8 mouse cellular contexts compared by ENCODE assay signal in the genomic region with DNA sequence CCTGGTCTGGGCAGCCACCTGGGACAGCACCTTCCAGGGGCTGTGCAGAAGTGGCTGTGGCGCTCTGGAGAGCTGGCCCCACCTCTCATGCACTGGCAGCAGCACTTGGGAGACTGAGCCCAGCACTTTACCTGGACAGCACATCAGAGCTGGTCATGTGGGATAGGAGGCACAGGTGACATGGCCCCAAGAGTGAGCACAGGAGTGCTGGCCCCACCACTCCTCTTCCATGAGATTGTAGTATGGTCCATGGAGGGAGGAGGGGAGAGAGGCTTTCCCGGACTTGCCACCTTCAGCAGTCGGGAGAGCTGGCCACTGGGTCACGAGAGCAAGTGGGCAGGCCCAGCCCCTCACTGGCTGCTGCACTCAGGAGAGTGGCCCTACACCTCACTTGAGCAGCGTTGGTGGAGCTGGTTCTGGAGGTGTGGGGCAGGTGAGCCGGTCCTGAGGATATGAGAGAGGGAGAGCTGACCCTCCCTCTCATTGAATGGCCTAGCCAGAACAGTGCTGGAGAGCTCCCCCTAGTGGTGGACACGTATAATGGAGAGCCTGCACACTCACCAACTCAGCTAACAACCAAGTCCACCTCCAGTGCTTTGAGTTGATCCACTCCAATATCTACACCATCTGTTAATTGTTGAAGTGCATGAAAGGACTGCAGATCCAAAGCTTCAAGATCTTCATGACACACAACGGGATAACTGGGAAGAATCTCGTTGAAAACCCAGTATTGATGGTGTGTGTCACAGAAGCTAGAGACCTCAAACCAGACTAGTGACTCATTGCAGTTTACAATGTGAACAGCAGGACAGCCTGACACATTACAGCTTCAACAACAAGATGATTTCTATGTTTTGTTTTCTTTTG. TPM values are rescaled to one million over a fixed set of nuclear protein-coding genes. Genes with fewer than 3 reads are reported as not detected.
DNase-seq lines count a peak whose midpoint lies in the region; ATAC-seq and TF ChIP-seq lines count a peak whose summit lies in the region.

No protein-coding gene starts in this region.

- H3K9me3 ChIP-seq in heart, embryonic 10.5 days = no peaks in the 10 kb centered on the region
- H3K9me3 ChIP-seq in stomach, embryonic 14.5 days (ENCODE audit: control insufficient read depth, low read depth, low read length) = no peaks in the 10 kb centered on the region

- DNase-seq in frontal cortex, postnatal 10 days (ENCODE audit: low spot score in 2 of 2) = no peak
- DNase-seq in CD4-positive, CD25-positive, alpha-beta regulatory T cell, adult 2 months (ENCODE audit: low read depth, low spot score) = peak; percentile 81
- peak; percentile 45 for DNase-seq in brain, embryonic 14.5 days (ENCODE audit: low read depth)
- DNase-seq in heart, embryonic 10.5 days (ENCODE audit: low spot score) = peak; percentile 75
- peak; percentile 40 to 60 for DNase-seq in kidney, postnatal 25 days

- no peak for TF ChIP-seq POLR2A in brain, embryonic 14.5 days (IDR thresholded peaks at IDR 0.05; ENCODE audit: borderline replicate concordance, extremely low read depth, insufficient read depth, insufficient read length, poor library complexity, severe bottlenecking)

- no peak overlapping the region for H3K4me3 ChIP-seq in heart, embryonic 10.5 days
- H3K4me3 ChIP-seq in stomach, embryonic 14.5 days (ENCODE audit: low read depth, low read length) = no peak overlapping the region

- H3K4me2 ChIP-seq in stomach, embryonic 14.5 days (replicated peaks; ENCODE audit: low read depth, low read length) = no peak overlapping the region

- no peaks in the 10 kb centered on the region for H3K27me3 ChIP-seq in heart, embryonic 10.5 days (ENCODE audit: insufficient read depth, poor library complexity, severe bottlenecking)
- H3K27me3 ChIP-seq in stomach, embryonic 14.5 days (ENCODE audit: control insufficient read depth, insufficient read depth, low read length) = no peaks in the 10 kb centered on the region

- TF ChIP-seq CTCF in brain, embryonic 14.5 days (IDR thresholded peaks at IDR 0.05; ENCODE audit: borderline replicate concordance, extremely low read depth, insufficient read depth, insufficient read length) = peak; percentile 72

- no peak overlapping the region for H3K9ac ChIP-seq in stomach, embryonic 14.5 days (replicated peaks; ENCODE audit: low read depth, low read length)

- no peak overlapping the region for H3K27ac ChIP-seq in heart, embryonic 10.5 days
- no peak overlapping the region for H3K27ac ChIP-seq in stomach, embryonic 14.5 days (ENCODE audit: low read length)

- H3K4me1 ChIP-seq in heart, embryonic 10.5 days = no peaks in the 10 kb centered on the region
- no peaks in the 10 kb centered on the region for H3K4me1 ChIP-seq in stomach, embryonic 14.5 days (ENCODE audit: control insufficient read depth, insufficient read depth, low read length)

- peak; percentile 52; the same call in 1 of the 2 replicates for ATAC-seq in frontal cortex, adult (ENCODE audit: low TSS enrichment)
- peak; percentile 92 for ATAC-seq in megakaryocyte-erythroid progenitor cell, adult 5-6 weeks (replicated peaks; ENCODE audit: low FRiP score, low TSS enrichment, poor library complexity, severe bottlenecking)
- 0 out of 2 replicates have a peak, but pooled peaks have one; percentile 33 for ATAC-seq in stomach, embryonic 14.5 days (ENCODE audit: insufficient number of reproducible peaks, insufficient read depth, low FRiP score, low read depth)

- 66% methylated on average over 9 of the region's 9 CpGs for WGBS in heart, embryonic 10.5 days
- 63% methylated on average over 9 of the region's 9 CpGs for WGBS in stomach, embryonic 14.5 days

- no peaks in the 10 kb centered on the region for H3K36me3 ChIP-seq in heart, embryonic 10.5 days
- H3K36me3 ChIP-seq in stomach, embryonic 14.5 days (ENCODE audit: control insufficient read depth, insufficient read depth, low read length) = no peaks in the 10 kb centered on the region

RNA-seq across cellular contexts. Expression of gene A430078G23Rik, which starts 16.3 kb away (rescaled TPM):
- polyA plus RNA-seq in brain, embryonic 14.5 days (2012; rRNA removed) = 0.07 and 0.19 TPM in 2 replicates
- 0.24 TPM in 1 of 2 replicates, not detected in the other for polyA plus RNA-seq in heart, embryonic 10.5 days (2016; fragmentation: Nextera tagmentation; extraction: Ambion mirVana)
- 19.9 and 22.7 TPM in 2 replicates for total RNA-seq in megakaryocyte-erythroid progenitor cell, adult 5-6 weeks (2014; fragmentation: Nextera tagmentation)
- total RNA-seq in megakaryocyte-erythroid progenitor cell, adult 5-6 weeks (2017) = 11.6 and 12.4 TPM in 2 replicates
- polyA plus RNA-seq in stomach, embryonic 14.5 days (2014; fragmentation: Nextera tagmentation; extraction: Ambion mirVana) = 0.27 and 0.39 TPM in 2 replicates

RNA-seq across cellular contexts. Expression of gene Arhgef18, which starts 55.9 kb away (rescaled TPM):
- polyA plus RNA-seq in brain, embryonic 14.5 days (2012; rRNA removed) = 32.1 and 37.0 TPM in 2 replicates
- polyA plus RNA-seq in heart, embryonic 10.5 days (2016; fragmentation: Nextera tagmentation; extraction: Ambion mirVana) = 7.2 and 8.0 TPM in 2 replicates
- total RNA-seq in megakaryocyte-erythroid progenitor cell, adult 5-6 weeks (2014; fragmentation: Nextera tagmentation) = 17.3 and 22.9 TPM in 2 replicates
- total RNA-seq in megakaryocyte-erythroid progenitor cell, adult 5-6 weeks (2017) = 10.3 and 14.1 TPM in 2 replicates
- 9.6 and 13.2 TPM in 2 replicates for polyA plus RNA-seq in stomach, embryonic 14.5 days (2014; fragmentation: Nextera tagmentation; extraction: Ambion mirVana)

RNA-seq across cellular contexts. Expression of gene Insr, which starts 57.5 kb away (rescaled TPM):
- polyA plus RNA-seq in brain, embryonic 14.5 days (2012; rRNA removed) = 16.8 and 25.1 TPM in 2 replicates
- polyA plus RNA-seq in heart, embryonic 10.5 days (2016; fragmentation: Nextera tagmentation; extraction: Ambion mirVana) = 34.1 and 34.3 TPM in 2 replicates
- total RNA-seq in megakaryocyte-erythroid progenitor cell, adult 5-6 weeks (2014; fragmentation: Nextera tagmentation) = 14.1 and 24.9 TPM in 2 replicates
- 6.1 and 11.5 TPM in 2 replicates for total RNA-seq in megakaryocyte-erythroid progenitor cell, adult 5-6 weeks (2017)
- 40.8 and 44.5 TPM in 2 replicates for polyA plus RNA-seq in stomach, embryonic 14.5 days (2014; fragmentation: Nextera tagmentation; extraction: Ambion mirVana)

Comparison
In these comparisons a context has a peak if more than half of its experiments do, and no peak if none do; other contexts are left out.
1. ATAC-seq: peak in every context shown above with its lines; median percentile 92 in megakaryocyte-erythroid progenitor cell, adult 5-6 weeks; 52 in frontal cortex, adult; 33 in stomach, embryonic 14.5 days.
2. DNase-seq: peak in CD4-positive, CD25-positive, alpha-beta regulatory T cell, adult 2 months (single experiment), brain, embryonic 14.5 days (single experiment), heart, embryonic 10.5 days (single experiment) and kidney, postnatal 25 days (2 of 2); none in frontal cortex, postnatal 10 days (0 of 2).